Mouse (Mus musculus): ENCODE data around the gene Npff. TPM values are rescaled to one million over a fixed set of nuclear protein-coding genes. Genes with fewer than 3 reads are reported as not detected.

Gene Npff
- polyA plus RNA-seq, 1 experiment = 3.4 TPM

GRCm38 (mm10) chr15:102520416-102520815 is 4.3 kb downstream of the Npff start:
- Histone ChIP-seq H3K4me3 (ENCODE audit: insufficient read depth, low read depth, low read length) (no peak overlapping the region), H3K27ac (ENCODE audit: insufficient read depth, low read depth, low read length) (no peak overlapping the region), H3K4me1 (ENCODE audit: control insufficient read depth, insufficient read depth, low read length) (peaks cover 3% of the 10 kb centered on the region; the same call in 1 of the 2 replicates), H3K36me3 (ENCODE audit: control insufficient read depth, insufficient read depth, low read length) (no peaks in the 10 kb centered on the region), H3K27me3 (replicated peaks; ENCODE audit: control insufficient read depth, insufficient read depth, low read length) (no peaks in the 10 kb centered on the region)
- 70% methylated on average over 4 of the region's 4 CpGs for WGBS
- no peak for DNase-seq
- TF ChIP-seq CTCF (conservative IDR thresholded peaks at IDR 0.05; ENCODE audit: insufficient read depth, insufficient read length, low read depth, low read length) = no peak
- no peak for TF ChIP-seq POLR2A (IDR thresholded peaks at IDR 0.05; ENCODE audit: low read depth, low read length)

- H3K4me1 ChIP-seq (ENCODE audit: control insufficient read depth, insufficient read depth, low read length) = peaks cover 3% of the 10 kb centered on the region; the same call in 1 of the 2 replicates
- H3K27ac ChIP-seq (ENCODE audit: insufficient read depth, low read depth, low read length) = no peak overlapping the region
- DNase-seq = no peak
- WGBS = 43% methylated on average over 17 of the region's 17 CpGs
- H3K4me3 ChIP-seq (ENCODE audit: insufficient read depth, low read depth, low read length) = peak overlapping the region; percentile 77; the same call in 1 of the 2 replicates
- no peaks in the 10 kb centered on the region for H3K27me3 ChIP-seq (replicated peaks; ENCODE audit: control insufficient read depth, insufficient read depth, low read length)
- no peaks in the 10 kb centered on the region for H3K36me3 ChIP-seq (ENCODE audit: control insufficient read depth, insufficient read depth, low read length)
- TF ChIP-seq CTCF (conservative IDR thresholded peaks at IDR 0.05; ENCODE audit: insufficient read depth, insufficient read length, low read depth, low read length) = no peak
- no peak for TF ChIP-seq POLR2A (IDR thresholded peaks at IDR 0.05; ENCODE audit: low read depth, low read length)
Observed at GRCm38 (mm10) chr15:102519211-102520141, 5.3 kb downstream of the Npff start.

GRCm38 (mm10) chr15:102518859-102519201 is 5.9 kb downstream of the Npff start:
- no peak for DNase-seq
- 8% methylated on average over 9 of the region's 9 CpGs for WGBS
- TF ChIP-seq CTCF (conservative IDR thresholded peaks at IDR 0.05; ENCODE audit: insufficient read depth, insufficient read length, low read depth, low read length) = no peak
- TF ChIP-seq POLR2A (IDR thresholded peaks at IDR 0.05; ENCODE audit: low read depth, low read length) = no peak

GRCm38 (mm10) chr15:102517976-102518858 is 6.5 kb downstream of the Npff start, which contains the start of gene Tarbp2:
Gene Tarbp2 (plus strand): TSS chr15:102518192.
- TF ChIP-seq POLR2A (IDR thresholded peaks at IDR 0.05; ENCODE audit: low read depth, low read length) = peak; percentile 11
- TF ChIP-seq CTCF (conservative IDR thresholded peaks at IDR 0.05; ENCODE audit: insufficient read depth, insufficient read length, low read depth, low read length) = no peak
- 1% methylated on average over 60 of the region's 60 CpGs for WGBS

More at GRCm38 (mm10) chr15:102518859-102519201, 5.9 kb downstream of the Npff start:
- no peaks in the 10 kb centered on the region for H3K27me3 ChIP-seq (replicated peaks; ENCODE audit: control insufficient read depth, insufficient read depth, low read length)
- no peaks in the 10 kb centered on the region for H3K36me3 ChIP-seq (ENCODE audit: control insufficient read depth, insufficient read depth, low read length)
- peaks cover 3% of the 10 kb centered on the region; the same call in 1 of the 2 replicates for H3K4me1 ChIP-seq (ENCODE audit: control insufficient read depth, insufficient read depth, low read length)
- peak overlapping the region; percentile 99 for H3K27ac ChIP-seq (ENCODE audit: insufficient read depth, low read depth, low read length)
- peak overlapping the region; percentile 77 for H3K4me3 ChIP-seq (ENCODE audit: insufficient read depth, low read depth, low read length)

GRCm38 (mm10) chr15:102517631-102517975 is 7.1 kb downstream of the Npff start:
- TF ChIP-seq CTCF (conservative IDR thresholded peaks at IDR 0.05; ENCODE audit: insufficient read depth, insufficient read length, low read depth, low read length) (no peak), POLR2A (IDR thresholded peaks at IDR 0.05; ENCODE audit: low read depth, low read length) (peak; percentile 83)
- WGBS = under 1% methylated on average over 10 of the region's 10 CpGs
- peak overlapping the region; percentile 68 for H3K27ac ChIP-seq (ENCODE audit: insufficient read depth, low read depth, low read length)
- no peaks in the 10 kb centered on the region for H3K27me3 ChIP-seq (replicated peaks; ENCODE audit: control insufficient read depth, insufficient read depth, low read length)
- no peaks in the 10 kb centered on the region for H3K36me3 ChIP-seq (ENCODE audit: control insufficient read depth, insufficient read depth, low read length)
- peaks cover 3% of the 10 kb centered on the region; the same call in 1 of the 2 replicates for H3K4me1 ChIP-seq (ENCODE audit: control insufficient read depth, insufficient read depth, low read length)
- DNase-seq = no peak
- H3K4me3 ChIP-seq (ENCODE audit: insufficient read depth, low read depth, low read length) = peak overlapping the region; percentile 52

More at GRCm38 (mm10) chr15:102517976-102518858, 6.5 kb downstream of the Npff start, which contains the start of gene Tarbp2:
- no peaks in the 10 kb centered on the region for H3K36me3 ChIP-seq (ENCODE audit: control insufficient read depth, insufficient read depth, low read length)
- no peaks in the 10 kb centered on the region for H3K27me3 ChIP-seq (replicated peaks; ENCODE audit: control insufficient read depth, insufficient read depth, low read length)
- peak; percentile 100 for DNase-seq
- H3K4me3 ChIP-seq (ENCODE audit: insufficient read depth, low read depth, low read length) = peak within 1 kb of the TSS; percentile 77
- peak within 1 kb of the TSS; percentile 99 for H3K27ac ChIP-seq (ENCODE audit: insufficient read depth, low read depth, low read length)
- H3K4me1 ChIP-seq (ENCODE audit: control insufficient read depth, insufficient read depth, low read length) = peaks cover 3% of the 10 kb centered on the region; the same call in 1 of the 2 replicates

GRCm38 (mm10) chr15:102516728-102517404 is 7.9 kb downstream of the Npff start, which contains the start of gene Map3k12:
Gene Map3k12 (minus strand): TSS chr15:102517064.
- under 1% methylated on average over 41 of the region's 43 CpGs for WGBS
- H3K27me3 ChIP-seq (replicated peaks; ENCODE audit: control insufficient read depth, insufficient read depth, low read length) = no peaks in the 10 kb centered on the region

More at GRCm38 (mm10) chr15:102516728-102517404, 7.9 kb downstream of the Npff start, which contains the start of gene Map3k12:
- Histone ChIP-seq H3K36me3 (ENCODE audit: control insufficient read depth, insufficient read depth, low read length) (no peaks in the 10 kb centered on the region), H3K4me3 (ENCODE audit: insufficient read depth, low read depth, low read length) (peak within 1 kb of the TSS; percentile 65), H3K4me1 (ENCODE audit: control insufficient read depth, insufficient read depth, low read length) (peaks cover 3% of the 10 kb centered on the region; the same call in 1 of the 2 replicates), H3K27ac (ENCODE audit: insufficient read depth, low read depth, low read length) (peak within 1 kb of the TSS; percentile 68)
- peak; percentile 71 for DNase-seq
- TF ChIP-seq POLR2A (IDR thresholded peaks at IDR 0.05; ENCODE audit: low read depth, low read length) = no peak
- no peak for TF ChIP-seq CTCF (conservative IDR thresholded peaks at IDR 0.05; ENCODE audit: insufficient read depth, insufficient read length, low read depth, low read length)

Data from kidney, adult 2 months (tissue).